Mouse (Mus musculus): Measurements from ENCODE around the gene Aoah.

DNA sequence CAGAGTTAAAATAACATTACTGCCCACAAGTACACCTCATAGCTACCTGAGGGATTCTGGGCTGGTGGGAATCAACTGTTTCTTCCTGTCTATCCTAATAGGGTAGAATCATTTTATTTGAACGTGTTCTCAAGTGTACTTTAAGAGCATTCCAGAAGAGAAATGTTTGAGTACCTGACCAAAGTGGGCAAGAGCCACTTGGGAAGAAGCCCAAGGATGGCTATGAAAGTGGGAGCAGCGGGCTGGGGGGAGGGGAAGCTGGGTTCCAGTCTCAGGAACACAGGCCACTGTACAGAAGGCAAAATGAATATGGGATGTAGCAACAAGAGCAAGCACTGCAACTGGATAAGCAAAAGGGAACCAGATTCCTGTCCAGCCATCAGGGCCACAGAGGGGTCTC, 111.3 kb downstream of the Aoah start:
- no peak for TF ChIP-seq CTCF (IDR thresholded peaks at IDR 0.05; ENCODE audit: borderline replicate concordance, insufficient read depth, low read length)
- TF ChIP-seq POLR2A (IDR thresholded peaks at IDR 0.05; ENCODE audit: low read depth, low read length), result no peak

Measured in embryonic fibroblast, embryonic 13.5 days (primary cell).